Mouse (Mus musculus): Measurements from ENCODE around the gene Acsbg2.
A peak's percentile ranks its signal among the peaks of the same experiment; 100 is the strongest.

Acsbg2 gene

DNA sequence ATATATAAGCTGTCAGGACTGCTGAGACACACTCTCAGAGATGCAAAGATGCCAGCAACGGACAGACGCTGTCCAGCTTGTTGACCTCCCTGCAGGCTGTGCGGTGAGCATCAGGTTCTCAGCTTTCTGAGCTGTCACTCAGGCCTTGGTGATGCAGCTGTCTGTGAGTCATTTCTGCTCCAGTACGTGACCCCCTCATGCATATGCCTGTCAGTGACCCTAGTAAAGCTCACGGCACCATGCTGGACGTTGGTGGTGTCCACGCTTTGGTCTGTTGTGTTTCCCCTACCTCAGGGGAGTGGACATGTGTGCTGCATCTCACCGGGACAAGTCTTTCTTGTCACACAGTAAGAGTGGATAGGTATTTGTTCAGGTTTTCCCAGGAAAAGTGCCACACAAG, 2.5 kb downstream of the Acsbg2 start:
- no peak for DNase-seq (ENCODE audit: low spot score in 2 of 2)

DNA sequence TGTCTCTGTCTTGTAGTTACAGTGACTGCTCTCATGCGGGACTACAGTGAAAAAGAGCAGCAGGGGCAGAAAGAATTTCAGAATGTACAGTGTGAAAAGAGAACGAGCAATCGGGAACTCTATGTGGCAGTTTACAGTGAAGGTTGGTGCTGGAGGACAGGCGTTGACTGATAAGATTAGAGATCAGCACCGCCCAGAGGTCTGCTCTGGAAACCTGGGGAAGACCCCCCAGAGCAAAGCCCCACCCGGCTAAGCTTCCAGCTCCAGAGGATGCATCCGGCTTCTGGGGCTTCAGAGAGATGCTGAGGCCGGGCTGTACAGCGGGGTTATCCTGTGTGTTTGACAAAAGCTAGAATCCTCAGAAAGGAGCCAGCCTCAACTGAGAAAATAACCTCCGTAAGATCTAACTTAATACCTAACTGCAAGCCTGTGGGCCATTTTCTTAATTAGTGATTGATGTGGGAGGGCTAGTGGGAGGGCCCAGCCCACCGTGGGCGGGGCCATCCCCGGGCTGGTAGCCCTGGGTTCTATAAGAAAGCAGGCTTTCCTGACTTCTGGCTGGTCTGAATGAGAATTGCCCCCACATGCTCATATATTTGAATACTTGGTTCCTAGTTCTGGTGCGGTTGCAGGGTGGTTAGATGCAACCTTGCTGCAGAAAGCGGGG, 3.8 kb downstream of the Acsbg2 start:
- DNase-seq (ENCODE audit: low spot score in 2 of 2) = no peak

DNA sequence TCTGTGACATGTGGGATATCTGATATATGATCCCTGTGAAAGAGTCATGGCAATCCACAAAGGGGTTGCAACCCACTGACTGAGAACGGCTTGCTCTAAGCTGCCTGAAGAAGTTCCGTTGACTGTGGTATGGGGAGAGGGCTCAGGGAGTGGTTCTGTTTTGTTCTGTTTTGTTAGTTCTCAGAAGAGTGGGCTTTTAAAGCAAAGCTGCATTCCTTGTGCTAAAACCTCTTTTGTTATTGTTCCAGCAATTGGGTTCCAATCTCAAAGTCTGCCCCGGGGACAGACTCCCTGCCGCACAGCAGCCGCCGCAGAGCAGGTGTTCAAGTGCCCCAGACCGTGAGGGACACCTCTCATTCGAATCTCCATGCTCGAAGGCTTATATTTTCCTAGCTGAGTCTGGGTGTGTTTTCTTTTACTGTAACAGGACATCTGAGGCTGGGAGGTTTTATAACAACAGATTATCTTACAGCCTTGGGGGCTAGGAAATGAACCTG, 4.7 kb downstream of the Acsbg2 start:
- no peak for DNase-seq (ENCODE audit: low spot score in 2 of 2)

DNA sequence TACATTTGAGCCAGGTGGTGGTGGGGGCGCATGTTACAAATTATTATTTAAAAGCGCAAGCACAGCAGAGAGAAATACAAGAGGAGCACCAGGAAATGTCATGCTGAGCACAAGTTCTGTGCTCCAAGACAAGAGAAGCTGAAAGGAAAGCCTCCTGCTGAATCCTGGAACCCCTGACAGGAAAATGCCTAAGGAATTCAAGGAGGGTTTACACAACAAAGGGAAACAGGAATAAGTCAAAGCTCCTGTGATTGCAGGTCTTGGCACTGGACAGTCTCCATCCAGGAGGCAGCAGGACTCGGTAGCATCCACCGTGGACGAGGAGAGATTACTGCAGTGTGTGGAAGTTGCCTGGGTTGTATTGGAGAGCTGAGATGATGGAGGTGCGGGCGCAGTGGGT, 8.2 kb downstream of the Acsbg2 start:
- no peak for DNase-seq (ENCODE audit: low spot score in 2 of 2)

DNA sequence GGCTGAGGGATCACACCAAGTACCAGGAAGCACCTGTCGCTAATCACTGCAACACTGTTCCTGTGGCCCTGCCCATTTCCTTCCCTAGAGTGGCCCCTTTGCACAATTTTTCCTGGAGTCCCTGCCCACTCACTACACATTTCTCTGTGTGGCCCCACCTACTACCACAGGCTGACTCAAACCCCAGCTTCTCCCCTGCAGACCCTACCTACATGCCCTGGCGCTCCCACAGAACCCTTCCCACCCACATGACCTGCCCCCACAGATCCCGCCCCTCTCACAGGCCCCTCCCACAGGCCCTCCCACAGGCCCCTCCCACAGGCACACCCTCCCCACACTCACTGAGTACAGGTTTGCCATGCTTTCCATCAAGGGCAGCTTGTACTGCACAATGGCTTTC, 13.1 kb downstream of the Acsbg2 start:
- no peak for DNase-seq (ENCODE audit: low spot score in 2 of 2)

DNA sequence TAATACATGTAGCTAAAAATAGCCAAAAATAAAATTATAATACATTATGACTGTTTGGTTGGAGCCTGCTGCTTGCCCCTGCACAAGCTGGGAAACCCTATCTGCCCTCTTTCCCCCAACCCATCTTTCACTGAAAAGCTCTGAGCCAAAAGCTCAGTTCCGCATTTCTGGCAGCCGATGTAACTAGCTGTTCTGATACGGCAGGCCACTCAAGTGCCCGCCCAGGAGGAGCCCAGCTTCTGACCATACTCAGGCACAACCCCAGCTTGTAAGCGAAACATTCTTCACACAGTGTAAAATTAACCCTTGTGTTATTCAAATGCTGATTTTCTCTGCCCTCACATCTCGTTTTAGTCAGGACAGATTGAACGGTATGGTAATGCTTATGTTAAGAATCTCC, 15.3 kb downstream of the Acsbg2 start:
- DNase-seq (ENCODE audit: low spot score in 2 of 2) = no peak

DNA sequence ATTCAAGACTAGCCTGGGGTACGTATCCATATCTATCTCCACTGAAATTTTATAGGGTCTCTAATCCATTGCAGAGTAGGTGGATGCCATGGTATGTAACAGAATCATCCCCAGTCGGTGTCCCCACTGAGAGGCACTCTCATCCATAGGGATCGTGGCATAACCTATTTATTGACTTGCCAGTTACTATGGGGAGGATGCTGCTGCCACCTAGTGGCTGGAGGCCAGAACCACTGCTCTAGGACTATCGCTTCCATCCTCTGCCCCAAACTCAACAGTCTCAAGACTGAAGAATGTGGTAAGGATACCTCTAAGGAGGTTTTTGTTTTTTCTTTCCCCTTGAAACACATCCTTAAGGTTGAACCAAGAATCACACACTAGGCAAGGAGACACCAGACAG, 16.0 kb downstream of the Acsbg2 start:
- peak; percentile 52 to 60 for DNase-seq (ENCODE audit: low spot score in 2 of 2)

DNA sequence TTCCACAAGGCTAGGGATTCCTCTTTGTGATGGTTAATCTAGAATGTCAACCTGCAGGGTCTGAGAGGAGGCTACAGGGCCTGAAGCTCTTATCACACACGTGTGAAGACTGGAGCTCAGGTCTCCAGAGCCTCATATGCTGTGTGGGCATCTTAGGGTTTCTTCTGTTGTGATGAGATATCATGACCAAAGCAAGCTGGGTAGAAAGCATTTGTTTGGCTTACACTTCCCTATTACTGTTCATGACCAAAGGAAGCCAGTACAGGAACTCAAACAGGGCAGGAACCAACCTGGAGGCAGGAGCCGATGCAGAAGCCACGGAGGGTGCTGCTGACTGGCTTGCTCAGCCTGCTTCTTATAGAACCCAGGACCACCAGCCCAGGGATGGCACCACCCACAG, 18.8 kb downstream of the Acsbg2 start:
- no peak for DNase-seq (ENCODE audit: low spot score in 2 of 2)

DNA sequence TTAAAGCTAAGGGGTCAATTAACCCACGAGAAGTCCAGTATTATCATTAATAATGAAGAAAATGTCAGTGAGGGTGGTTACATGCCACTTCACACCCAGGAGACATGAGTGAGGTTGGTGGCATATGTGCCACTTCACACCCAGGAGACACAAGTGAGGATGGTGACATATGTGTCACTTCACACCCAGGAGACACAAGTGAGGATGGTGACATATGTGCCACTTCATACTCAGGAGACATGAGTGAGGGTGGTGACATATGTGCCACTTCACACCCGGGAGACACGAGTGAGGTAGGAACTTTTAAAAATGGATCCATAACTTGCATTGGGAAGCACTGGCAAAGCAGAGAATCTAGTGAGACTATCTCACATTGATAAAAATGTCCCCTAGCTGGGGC, 23.1 kb downstream of the Acsbg2 start:
- DNase-seq (ENCODE audit: low spot score in 2 of 2) = no peak

DNA sequence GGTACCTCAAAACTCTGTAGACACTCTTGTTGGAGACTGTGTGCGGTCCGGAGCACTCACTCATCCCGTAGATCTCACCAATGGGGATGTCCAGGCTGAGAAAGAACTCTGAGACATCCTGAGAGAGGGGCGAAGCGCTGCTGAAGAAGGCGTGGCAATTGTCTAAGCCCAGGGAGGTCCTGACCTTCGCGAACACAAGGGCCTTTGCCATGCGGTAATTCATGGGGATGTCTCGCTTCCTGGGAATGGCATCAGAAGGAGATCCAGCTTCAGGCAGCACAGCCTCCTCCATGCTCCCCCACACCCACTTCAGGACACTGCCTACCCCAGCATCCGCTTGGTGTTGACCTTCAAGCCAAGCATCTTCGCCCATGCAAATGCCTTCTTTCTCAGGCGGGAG, 24.5 kb downstream of the Acsbg2 start:
- no peak for DNase-seq (ENCODE audit: low spot score in 2 of 2)

DNA sequence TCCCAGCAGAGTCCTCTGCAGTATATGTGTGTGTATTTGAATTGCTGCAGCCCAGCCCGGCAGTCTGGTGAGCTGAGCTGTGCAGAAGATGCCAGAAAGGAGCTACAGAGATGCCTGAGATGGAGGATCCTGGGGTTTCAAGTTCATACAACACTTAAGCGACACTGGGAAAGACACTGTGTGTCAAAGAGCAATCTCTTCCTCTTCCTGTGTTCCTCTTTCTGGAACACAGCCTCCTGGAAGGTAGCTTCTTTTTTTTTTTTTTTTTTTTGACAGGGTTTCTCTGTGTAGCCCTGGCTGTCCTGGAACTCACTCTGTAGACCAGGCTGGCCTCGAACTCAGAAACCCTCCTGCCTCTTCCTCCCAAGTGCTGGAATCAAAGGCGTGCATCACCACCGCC, 25.5 kb downstream of the Acsbg2 start:
- DNase-seq (ENCODE audit: low spot score in 2 of 2) = no peak

DNA sequence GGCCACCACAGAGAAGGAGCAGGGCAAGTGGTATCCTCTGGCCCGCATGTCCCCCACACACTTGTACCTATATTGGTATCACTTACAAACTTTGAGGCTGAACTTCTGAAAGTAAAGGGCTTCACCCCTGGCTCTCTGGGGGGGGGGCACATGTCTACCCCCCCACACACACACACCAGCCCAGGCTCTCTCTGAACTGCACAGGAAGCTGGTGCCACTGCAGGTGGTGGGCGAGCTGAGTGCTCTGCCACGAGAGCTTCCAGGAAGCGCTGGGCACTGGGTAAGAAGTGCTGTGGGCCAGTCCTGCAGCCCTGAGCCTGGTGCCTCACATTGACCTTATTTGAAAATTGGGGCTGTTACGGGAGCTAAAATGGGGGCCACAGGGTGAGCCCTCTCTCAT, 30.6 kb downstream of the Acsbg2 start:
- DNase-seq (ENCODE audit: low spot score in 2 of 2) = peak in 1 of 2 experiments; percentile 25

DNA sequence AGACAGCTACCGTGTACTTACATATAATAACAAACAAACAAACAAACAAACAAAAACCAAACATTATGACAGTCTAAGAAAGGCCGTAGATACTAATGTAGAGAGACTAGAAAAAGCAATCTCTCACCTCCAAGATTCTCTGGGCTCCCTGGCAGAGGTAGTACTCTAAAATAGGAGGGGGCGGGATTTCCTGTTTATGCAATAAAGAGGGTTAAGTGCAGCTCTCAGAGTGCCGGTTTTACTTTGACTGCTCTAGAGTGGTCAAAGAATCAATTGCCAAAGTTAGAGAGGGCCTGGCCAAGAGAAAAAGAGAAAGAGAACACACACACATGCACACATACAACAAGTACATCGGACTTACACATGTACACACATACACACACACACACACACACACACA, 32.1 kb downstream of the Acsbg2 start:
- DNase-seq (ENCODE audit: low spot score in 2 of 2) = no peak

DNA sequence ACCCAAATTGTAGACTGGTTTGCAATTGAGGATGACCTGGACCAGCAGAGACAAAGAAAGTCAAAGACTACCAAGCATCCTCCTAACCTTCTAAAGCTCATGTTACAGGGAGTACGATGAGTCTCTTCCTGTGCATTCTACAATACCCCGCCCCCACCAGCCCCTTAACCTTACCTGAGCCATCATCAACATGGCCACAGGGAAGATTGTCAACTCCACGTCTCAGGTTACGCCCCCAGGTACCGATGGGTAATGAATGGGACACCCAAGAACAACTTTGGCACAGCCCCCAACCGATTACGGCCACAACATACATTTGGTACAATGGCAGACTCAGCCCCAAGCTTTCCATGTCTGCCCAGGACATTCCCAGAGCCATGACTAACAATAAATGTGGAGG, 33.7 kb downstream of the Acsbg2 start:
- no peak for DNase-seq (ENCODE audit: low spot score in 2 of 2)

DNA sequence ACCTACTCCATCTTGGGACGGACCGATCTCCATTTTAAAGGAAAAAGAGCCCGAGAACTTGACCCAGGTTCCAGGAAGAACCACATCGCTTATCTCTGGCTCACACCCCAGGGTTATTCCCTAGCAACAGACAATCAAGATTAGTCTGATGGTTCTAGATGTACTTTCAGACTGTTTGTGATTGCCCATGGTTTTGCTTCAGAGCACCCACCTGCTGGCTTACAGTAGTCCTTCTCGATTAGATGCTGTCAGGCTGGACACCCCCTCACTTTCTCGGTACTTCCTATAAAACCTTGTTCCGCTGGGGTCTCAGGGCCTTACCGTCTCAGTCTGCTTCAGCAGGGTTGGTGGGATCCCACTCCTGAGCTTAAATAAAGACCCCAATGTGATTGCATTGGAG, 37.9 kb downstream of the Acsbg2 start:
- DNase-seq (ENCODE audit: low spot score in 2 of 2) = peak; percentile 59 to 65

DNA sequence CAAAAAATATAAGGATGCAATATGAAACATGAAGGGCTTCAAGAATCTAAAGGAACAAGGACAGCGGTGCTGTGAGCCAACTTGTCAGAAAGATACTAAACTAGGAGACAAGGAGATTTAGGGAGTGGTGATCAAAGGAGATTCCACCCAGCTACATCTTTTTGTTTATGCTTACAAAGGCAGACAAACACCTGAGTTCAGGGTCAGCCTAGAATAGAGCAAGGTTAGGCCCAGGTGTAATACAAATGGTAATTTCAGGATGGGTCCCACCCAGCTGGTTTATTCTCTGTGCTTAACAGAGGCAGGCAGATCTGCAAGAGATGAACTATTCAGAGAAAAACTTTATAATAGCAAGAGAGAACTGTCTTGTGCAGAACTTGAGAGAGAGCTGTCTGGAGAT, 40.9 kb downstream of the Acsbg2 start:
- DNase-seq (ENCODE audit: low spot score in 2 of 2) = no peak

DNA sequence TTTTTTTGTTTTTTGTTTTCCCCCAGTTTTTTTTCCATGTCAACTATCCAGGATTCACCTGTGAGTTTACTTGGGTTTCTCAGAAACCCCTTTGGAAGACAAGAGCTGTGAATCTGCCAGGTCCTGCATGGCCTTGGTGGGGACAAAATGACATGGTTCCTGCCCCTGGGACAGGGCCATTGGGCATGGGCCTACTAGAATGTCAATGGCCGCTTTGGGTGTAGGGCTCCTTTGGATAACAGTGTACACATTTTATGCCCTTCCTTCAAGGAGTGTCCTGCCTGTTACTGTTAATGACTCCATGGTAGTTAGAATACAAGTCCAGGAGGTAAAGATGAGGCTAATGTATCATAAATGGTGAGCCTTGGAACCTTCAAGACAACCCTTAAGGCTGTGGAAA, 41.3 kb downstream of the Acsbg2 start:
- DNase-seq (ENCODE audit: low spot score in 2 of 2) = no peak

DNA sequence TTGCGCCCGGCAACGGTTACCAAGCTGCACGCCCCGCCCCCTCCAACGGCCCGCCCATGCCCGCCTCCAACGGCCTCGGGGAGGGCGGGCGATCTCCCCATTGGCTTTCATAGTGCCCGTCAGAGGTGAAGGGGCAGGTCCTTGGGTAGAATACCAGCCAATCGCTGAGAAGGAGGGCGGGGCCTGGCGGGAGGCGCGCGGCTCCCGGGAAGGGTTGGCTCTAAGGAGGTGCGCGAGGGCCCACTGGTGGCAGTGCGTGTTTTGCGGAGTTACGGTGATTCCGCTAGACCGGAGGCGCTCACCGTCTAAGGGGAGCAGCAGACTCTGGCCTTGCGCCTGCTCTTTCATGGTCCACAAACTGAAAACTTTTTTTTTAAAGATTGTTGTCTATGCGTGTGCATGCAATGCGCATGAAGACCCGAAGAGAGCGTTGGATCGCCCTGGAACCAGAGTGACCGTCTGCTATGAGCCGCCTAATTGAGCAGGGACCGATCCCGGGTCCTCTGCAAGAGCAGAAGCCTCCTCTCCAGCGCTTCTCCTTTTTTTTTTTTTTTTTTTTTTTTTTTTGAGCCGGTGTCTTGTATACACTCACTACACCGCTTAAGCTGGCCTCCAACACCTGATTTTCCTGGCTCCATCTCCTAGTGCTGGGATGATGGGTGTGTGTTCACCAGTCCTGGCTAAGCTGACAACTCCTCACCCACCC, 43.0 kb downstream of the Acsbg2 start:
- DNase-seq (ENCODE audit: low spot score in 2 of 2) = peak; percentile 98

DNA sequence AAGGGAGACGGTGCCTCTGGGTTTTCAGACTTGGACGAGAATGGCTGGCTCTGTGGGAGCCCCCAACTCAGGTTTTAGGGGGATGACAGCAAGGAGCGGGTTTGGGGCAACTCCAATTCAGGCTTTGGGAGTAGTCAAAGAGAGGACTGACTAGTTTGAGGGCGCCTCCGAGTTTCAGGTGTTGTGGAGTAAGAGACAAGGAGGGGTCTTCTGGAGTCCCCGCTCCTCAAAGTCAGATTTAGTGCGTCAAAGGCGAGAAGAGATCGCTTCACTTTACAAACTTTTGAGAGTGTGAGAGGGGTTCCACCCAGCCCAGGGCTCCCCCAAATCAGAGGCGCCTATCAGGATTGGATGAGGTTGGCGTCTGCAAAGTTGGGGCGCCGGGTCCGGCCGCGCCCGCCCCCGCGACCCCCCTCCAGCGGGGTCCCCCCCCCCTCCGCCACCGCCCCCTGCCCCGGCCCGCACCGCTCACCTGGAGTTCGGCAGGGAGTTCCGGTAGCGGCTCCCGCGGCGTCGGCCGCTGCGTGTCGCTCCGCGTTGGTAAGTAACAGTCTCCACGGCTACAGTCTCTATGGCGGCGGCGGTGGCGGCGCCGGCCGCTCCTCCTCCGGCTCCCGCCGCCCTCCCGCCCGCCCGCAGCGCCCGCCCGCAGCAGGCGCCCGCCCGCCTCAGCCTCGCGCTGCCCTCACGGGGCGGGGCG, 43.7 kb downstream of the Acsbg2 start, which contains the start of gene Rfx2:
Gene Rfx2, minus strand, starts transcription at position 603 of the 700 bp plus-strand sequence.
- DNase-seq (ENCODE audit: low spot score in 2 of 2) = no peak

DNA sequence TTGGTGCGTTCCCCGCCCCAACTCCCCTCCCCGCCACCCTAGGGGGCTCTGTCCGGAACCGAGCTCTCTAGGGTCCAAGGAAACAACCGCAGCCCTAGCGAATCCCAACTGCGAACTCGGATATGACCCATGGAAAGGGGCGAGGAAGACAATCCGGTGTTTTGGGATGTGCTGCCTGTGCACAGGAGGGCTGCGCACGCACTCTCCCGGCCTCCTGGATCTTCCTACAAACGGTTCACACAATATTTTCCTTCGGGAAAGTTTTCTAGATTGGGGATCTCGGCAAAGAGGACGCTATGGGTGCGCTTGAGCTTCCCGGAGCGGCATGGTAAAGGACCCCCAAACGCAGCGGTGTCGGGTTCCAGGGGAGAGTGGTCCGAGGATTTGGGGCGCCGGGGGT, 44.5 kb downstream of the Acsbg2 start:
- DNase-seq (ENCODE audit: low spot score in 2 of 2) = no peak

DNA sequence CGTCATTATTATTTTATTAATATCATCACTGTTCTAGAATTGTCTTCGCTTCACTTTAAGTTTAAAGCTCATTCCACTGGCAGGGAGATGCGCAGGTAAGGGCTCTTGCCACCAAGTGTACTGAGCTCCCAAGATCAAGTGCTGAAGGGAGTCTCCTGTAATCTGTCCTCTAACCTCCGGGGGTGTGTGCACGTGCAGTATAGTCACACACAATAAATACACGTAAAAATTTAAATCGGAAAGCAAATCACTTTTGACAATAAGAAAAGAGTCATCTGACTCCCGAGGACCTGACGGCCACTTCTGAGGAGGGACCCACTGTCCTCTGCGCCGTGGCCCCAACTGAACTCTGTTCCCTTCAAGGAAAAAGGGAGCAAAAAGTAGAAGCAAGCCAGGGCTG, 45.1 kb downstream of the Acsbg2 start:
- no peak for DNase-seq (ENCODE audit: low spot score in 2 of 2)

DNA sequence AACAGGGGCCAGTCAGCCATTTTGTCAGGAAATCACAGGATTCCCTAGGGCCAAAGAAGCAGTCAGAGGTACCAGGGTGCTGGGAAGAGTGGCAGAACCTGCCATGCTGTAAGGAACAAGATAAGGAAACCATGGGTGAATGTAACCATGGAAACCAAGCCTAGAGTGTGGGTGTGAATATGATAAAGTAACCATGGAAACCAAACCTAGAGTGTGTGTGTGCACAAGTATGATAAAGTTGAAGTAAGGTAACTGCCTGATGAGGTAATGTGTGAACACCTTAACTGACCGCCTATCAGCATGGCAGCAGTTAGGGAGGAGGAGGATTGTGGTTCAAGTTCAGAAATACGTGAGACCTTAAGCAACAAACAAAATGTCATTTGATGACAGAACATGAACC, 47.5 kb downstream of the Acsbg2 start:
- peak; percentile 40 to 58 for DNase-seq (ENCODE audit: low spot score in 2 of 2)

DNA sequence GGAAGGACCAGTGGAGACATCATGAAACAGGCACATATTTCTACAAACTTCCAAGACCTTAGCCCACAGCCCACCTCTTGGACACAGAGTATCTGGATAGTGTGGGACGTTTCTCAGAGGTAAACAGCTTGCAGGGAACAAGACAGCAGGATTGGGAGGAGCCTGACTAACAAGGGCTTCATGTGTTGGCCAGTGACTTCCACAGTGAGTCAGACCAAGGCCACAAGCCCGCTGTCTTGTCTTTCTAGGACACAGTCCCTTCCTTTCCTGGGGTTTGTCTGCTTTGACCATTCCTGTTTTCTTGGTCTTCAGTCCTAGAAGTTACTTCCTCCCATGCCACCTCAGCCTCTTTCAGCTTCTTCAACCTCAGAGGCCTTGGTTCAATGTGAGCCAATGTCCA, 50.9 kb downstream of the Acsbg2 start:
- no peak for DNase-seq (ENCODE audit: low spot score in 2 of 2)

Data from spleen, postnatal 36 days (tissue).